24 mouse cellular contexts compared by ENCODE assay signal in the genomic region with DNA sequence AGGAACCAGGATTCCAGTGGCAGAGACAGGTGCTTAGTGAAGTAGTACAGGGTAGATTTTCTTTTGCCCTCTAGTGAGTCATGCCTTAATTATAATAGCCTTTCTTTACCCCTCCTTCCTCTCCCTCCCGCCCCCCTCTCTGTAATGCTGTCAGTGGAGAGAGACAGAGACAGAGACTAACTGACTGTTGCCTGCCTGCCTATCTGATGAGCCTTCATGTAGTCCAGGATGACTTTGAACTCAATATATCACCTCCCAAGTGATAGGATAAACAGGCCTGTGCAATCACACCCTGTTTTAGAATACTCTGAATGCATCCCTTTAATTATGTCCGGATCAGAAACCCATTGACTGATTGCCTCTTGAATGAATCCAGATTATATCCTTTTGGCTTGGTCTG. TPM values are rescaled to one million over a fixed set of nuclear protein-coding genes. Genes with fewer than 3 reads are reported as not detected.
DNase-seq lines count a peak whose midpoint lies in the region; ATAC-seq lines count a peak whose summit lies in the region.
"Had no signal": no experiment of that assay in that cellular context is flagged by ENCODE, and none has a peak within 500 bp of the region (broad histone marks: within the 10 kb centered on the region; RNA-seq: fewer than 3 reads in every experiment).

No protein-coding gene starts in this region.

- DNase-seq in kidney, postnatal 25 days = no peak
- peak; percentile 69 for DNase-seq in midbrain, embryonic 11.5 days (ENCODE audit: low spot score, missing footprints)
- DNase-seq in midbrain, embryonic 14.5 days = no peak
- DNase-seq in Muller cell, postnatal 12 days (ENCODE audit: inconsistent ontology term) = peak; percentile 22
- DNase-seq in heart, embryonic 10.5 days (ENCODE audit: low spot score) = no peak
- DNase-seq: adrenal gland, adult 2 months; adrenal gland, postnatal 25 days; B cell, adult 2 months; cerebellum, adult 2 months; cerebellum, postnatal 10 days; heart, adult 18-20 months; heart, postnatal 14 days had no signal

- WGBS in kidney, embryonic 14.5 days = 43% methylated on average over 2 of the region's 2 CpGs
- 87% methylated on average over 2 of the region's 2 CpGs for WGBS in midbrain, embryonic 11.5 days
- 76% methylated on average over 2 of the region's 2 CpGs for WGBS in midbrain, embryonic 14.5 days
- WGBS in heart, embryonic 10.5 days = 84% methylated on average over 2 of the region's 2 CpGs

- H3K36me3 ChIP-seq in kidney, embryonic 14.5 days (ENCODE audit: control insufficient read depth, insufficient read depth, low read length) = no peaks in the 10 kb centered on the region; the same call in 1 of the 2 replicates
- no peaks in the 10 kb centered on the region for H3K36me3 ChIP-seq in midbrain, embryonic 11.5 days (ENCODE audit: control insufficient read depth, insufficient read depth, low read length)
- no peaks in the 10 kb centered on the region for H3K36me3 ChIP-seq in midbrain, embryonic 14.5 days (ENCODE audit: control insufficient read depth, insufficient read depth, low read length)
- no peaks in the 10 kb centered on the region for H3K36me3 ChIP-seq in heart, embryonic 10.5 days
- H3K36me3 ChIP-seq: embryonic facial prominence, embryonic 10.5 days; heart, embryonic 15.5 days; hindbrain, embryonic 10.5 days had no signal

- H3K27ac ChIP-seq in kidney, embryonic 14.5 days (ENCODE audit: low read depth, low read length) = no peak overlapping the region
- no peak overlapping the region for H3K27ac ChIP-seq in midbrain, embryonic 11.5 days (ENCODE audit: low read depth, low read length)
- H3K27ac ChIP-seq in midbrain, embryonic 14.5 days (replicated peaks; ENCODE audit: low read depth, low read length) = no peak overlapping the region
- no peak overlapping the region for H3K27ac ChIP-seq in heart, embryonic 10.5 days
- H3K27ac ChIP-seq: embryonic facial prominence, embryonic 10.5 days; forebrain, embryonic 10.5 days; heart, embryonic 15.5 days; hindbrain, embryonic 10.5 days; hindbrain, embryonic 14.5 days had no signal

- H3K27me3 ChIP-seq in kidney, embryonic 14.5 days (ENCODE audit: control insufficient read depth, insufficient read depth, low read length) = no peaks in the 10 kb centered on the region
- H3K27me3 ChIP-seq in midbrain, embryonic 11.5 days (ENCODE audit: control insufficient read depth, insufficient read depth, low read length) = no peaks in the 10 kb centered on the region
- no peaks in the 10 kb centered on the region for H3K27me3 ChIP-seq in midbrain, embryonic 14.5 days (ENCODE audit: control insufficient read depth, insufficient read depth, low read length)
- no peaks in the 10 kb centered on the region for H3K27me3 ChIP-seq in heart, embryonic 10.5 days (ENCODE audit: insufficient read depth, poor library complexity, severe bottlenecking)
- H3K27me3 ChIP-seq: heart, embryonic 15.5 days had no signal

- peak; percentile 69 for ATAC-seq in kidney, embryonic 14.5 days (ENCODE audit: low FRiP score, low TSS enrichment)
- ATAC-seq in midbrain, embryonic 11.5 days (ENCODE audit: low FRiP score) = no peak
- no peak for ATAC-seq in midbrain, embryonic 14.5 days (ENCODE audit: low FRiP score, low TSS enrichment)
- peak; percentile 37; the same call in 1 of the 2 replicates for ATAC-seq in megakaryocyte-erythroid progenitor cell, adult 5-6 weeks (replicated peaks; ENCODE audit: low FRiP score, low TSS enrichment, poor library complexity, severe bottlenecking)
- ATAC-seq: CD4-positive, CD25-positive, alpha-beta regulatory T cell, adult 4 months; intestine, embryonic 16.5 days had no signal

- no peak overlapping the region for H3K9ac ChIP-seq in kidney, embryonic 14.5 days (ENCODE audit: low read depth, low read length)
- H3K9ac ChIP-seq in midbrain, embryonic 11.5 days (ENCODE audit: low read length) = no peak overlapping the region
- no peak overlapping the region for H3K9ac ChIP-seq in midbrain, embryonic 14.5 days (replicated peaks; ENCODE audit: low read length)
- H3K9ac ChIP-seq: heart, embryonic 15.5 days; hindbrain, embryonic 14.5 days had no signal

- H3K9me3 ChIP-seq in kidney, embryonic 14.5 days (ENCODE audit: control insufficient read depth, low read length) = no peaks in the 10 kb centered on the region
- H3K9me3 ChIP-seq in midbrain, embryonic 11.5 days (ENCODE audit: control insufficient read depth, low read length) = no peaks in the 10 kb centered on the region
- H3K9me3 ChIP-seq in midbrain, embryonic 14.5 days (ENCODE audit: control insufficient read depth, low read length) = no peaks in the 10 kb centered on the region
- no peaks in the 10 kb centered on the region for H3K9me3 ChIP-seq in heart, embryonic 10.5 days
- H3K9me3 ChIP-seq: embryonic facial prominence, embryonic 10.5 days; forebrain, embryonic 10.5 days; G1E; heart, embryonic 15.5 days; hindbrain, embryonic 10.5 days had no signal

- no peak overlapping the region for H3K4me3 ChIP-seq in kidney, embryonic 14.5 days (ENCODE audit: low read length)
- H3K4me3 ChIP-seq in midbrain, embryonic 11.5 days (ENCODE audit: low read depth, low read length) = no peak overlapping the region
- H3K4me3 ChIP-seq in midbrain, embryonic 14.5 days (replicated peaks; ENCODE audit: low read depth, low read length) = no peak overlapping the region
- H3K4me3 ChIP-seq in heart, embryonic 10.5 days = no peak overlapping the region
- H3K4me3 ChIP-seq: embryonic facial prominence, embryonic 10.5 days; erythroblast, embryonic 14.5 days; forebrain, embryonic 10.5 days; heart, embryonic 15.5 days; hindbrain, embryonic 10.5 days had no signal

- no peaks in the 10 kb centered on the region for H3K4me1 ChIP-seq in kidney, embryonic 14.5 days (ENCODE audit: control insufficient read depth, insufficient read depth, low read length)
- H3K4me1 ChIP-seq in midbrain, embryonic 11.5 days (ENCODE audit: control insufficient read depth, insufficient read depth, low read length) = no peaks in the 10 kb centered on the region
- no peaks in the 10 kb centered on the region for H3K4me1 ChIP-seq in midbrain, embryonic 14.5 days (ENCODE audit: control insufficient read depth, insufficient read depth, low read length)
- H3K4me1 ChIP-seq in heart, embryonic 10.5 days = peaks cover 12% of the 10 kb centered on the region

- no peak overlapping the region for H3K4me2 ChIP-seq in kidney, embryonic 14.5 days (replicated peaks; ENCODE audit: low read depth, low read length)
- no peak overlapping the region for H3K4me2 ChIP-seq in midbrain, embryonic 11.5 days
- H3K4me2 ChIP-seq in midbrain, embryonic 14.5 days (ENCODE audit: low read length) = no peak overlapping the region
- H3K4me2 ChIP-seq: heart, embryonic 11.5 days; heart, embryonic 15.5 days; hindbrain, embryonic 14.5 days had no signal

RNA-seq across cellular contexts. Expression of gene Frg2f1, which starts 16.1 kb away (rescaled TPM):
- 2.8 and 5.2 TPM in 2 replicates for polyA plus RNA-seq in kidney, embryonic 14.5 days (2014; fragmentation: Nextera tagmentation; extraction: Ambion mirVana)
- polyA plus RNA-seq in midbrain, embryonic 11.5 days (2014; fragmentation: Nextera tagmentation; extraction: Ambion mirVana) = 3.2 TPM in 2 replicates
- 8.6 and 9.5 TPM in 2 replicates for polyA plus RNA-seq in midbrain, embryonic 14.5 days (2014; fragmentation: Nextera tagmentation; extraction: Ambion mirVana)
- total RNA-seq in megakaryocyte-erythroid progenitor cell, adult 5-6 weeks (2014; fragmentation: Nextera tagmentation) = 1.5 TPM in 1 of 2 replicates, not detected in the other
- 0.28 and 1.7 TPM in 2 replicates for total RNA-seq in megakaryocyte-erythroid progenitor cell, adult 5-6 weeks (2017)
- 3.2 and 4.6 TPM in 2 replicates for polyA plus RNA-seq in heart, embryonic 10.5 days (2016; fragmentation: Nextera tagmentation; extraction: Ambion mirVana)

RNA-seq across cellular contexts. Expression of gene Foxj3, which starts 18.7 kb away (rescaled TPM):
- polyA plus RNA-seq in kidney, embryonic 14.5 days (2014; fragmentation: Nextera tagmentation; extraction: Ambion mirVana) = 14.2 and 30.2 TPM in 2 replicates
- 20.0 and 23.9 TPM in 2 replicates for polyA plus RNA-seq in midbrain, embryonic 11.5 days (2014; fragmentation: Nextera tagmentation; extraction: Ambion mirVana)
- polyA plus RNA-seq in midbrain, embryonic 14.5 days (2014; fragmentation: Nextera tagmentation; extraction: Ambion mirVana) = 18.6 and 31.6 TPM in 2 replicates
- total RNA-seq in megakaryocyte-erythroid progenitor cell, adult 5-6 weeks (2014; fragmentation: Nextera tagmentation) = 31.1 and 58.3 TPM in 2 replicates
- 22.8 and 33.9 TPM in 2 replicates for total RNA-seq in megakaryocyte-erythroid progenitor cell, adult 5-6 weeks (2017)
- polyA plus RNA-seq in heart, embryonic 10.5 days (2016; fragmentation: Nextera tagmentation; extraction: Ambion mirVana) = 22.0 and 28.4 TPM in 2 replicates

Comparison
In these comparisons a context has a peak if more than half of its experiments do, and no peak if none do; other contexts are left out.
1. DNase-seq: peak in midbrain, embryonic 11.5 days (single experiment) and Muller cell, postnatal 12 days (single experiment); none in kidney, postnatal 25 days (0 of 2), midbrain, embryonic 14.5 days (single experiment) and heart, embryonic 10.5 days (single experiment).
2. ATAC-seq: peak in kidney, embryonic 14.5 days (single experiment) and megakaryocyte-erythroid progenitor cell, adult 5-6 weeks (single experiment); none in midbrain, embryonic 11.5 days (single experiment) and midbrain, embryonic 14.5 days (single experiment).